Mouse (Mus musculus) G1E-ER4 (cell line): ENCODE measurements around the gene Abhd13. TPM values are rescaled to one million over a fixed set of nuclear protein-coding genes. Genes with fewer than 3 reads are reported as not detected.

ENCODE experiments used
- GATA1 ChIP-seq: IDR thresholded peaks from one replicate; pipeline ENCODE4 v1.8.0; 2012; ENCODE audit warnings: low read length, inconsistent platforms
- polyA plus RNA-seq: library from polyadenylated mRNA; stranded (reverse); fragments of >175 nt; gene quantifications from 2 replicates; pipeline ENCODE4 v1.2.3, GENCODE M21; 2012

The Abhd13 gene
- polyA plus RNA-seq, 1 experiment = 1.5 TPM

DNA sequence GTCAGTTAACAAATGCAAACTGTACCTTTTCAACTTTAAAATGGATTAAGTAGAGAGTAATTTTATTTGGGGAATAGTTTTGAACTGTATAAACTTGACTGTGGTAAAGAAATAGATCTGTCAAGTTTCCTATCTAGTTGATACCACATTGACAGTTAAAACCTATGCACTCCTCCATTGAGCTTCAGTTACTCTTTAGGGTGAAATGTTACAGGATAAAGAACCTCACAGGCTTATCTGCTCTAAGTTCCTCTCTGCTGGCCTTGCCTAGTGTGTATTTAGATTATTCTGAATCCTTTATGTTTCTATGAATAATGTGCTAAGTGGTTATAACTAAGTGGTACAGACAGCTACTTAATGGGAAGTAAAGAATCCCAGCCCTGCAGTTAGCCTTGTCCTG, 2.7 kb downstream of the Abhd13 start:
- TF ChIP-seq GATA1 = no peak

DNA sequence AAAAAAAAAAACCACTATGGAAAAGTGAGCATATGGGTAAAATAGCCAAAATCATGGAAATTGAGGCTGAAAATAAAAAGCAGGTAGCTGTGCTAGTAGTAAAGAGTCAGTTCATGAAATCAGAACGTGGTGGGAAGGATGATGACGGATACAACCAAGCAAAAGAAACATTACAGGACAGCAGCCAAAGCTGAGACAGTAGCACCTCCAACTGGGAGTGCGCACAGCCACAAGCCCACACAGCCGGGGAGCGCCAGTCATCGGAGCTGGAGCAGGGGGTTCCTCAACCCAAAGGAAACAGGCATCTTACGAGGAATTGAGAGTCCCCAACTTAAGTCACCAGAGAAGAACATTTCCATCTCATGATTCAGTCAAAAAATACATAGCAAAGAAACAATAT, 26.6 kb downstream of the Abhd13 start:
- TF ChIP-seq GATA1 = no peak

DNA sequence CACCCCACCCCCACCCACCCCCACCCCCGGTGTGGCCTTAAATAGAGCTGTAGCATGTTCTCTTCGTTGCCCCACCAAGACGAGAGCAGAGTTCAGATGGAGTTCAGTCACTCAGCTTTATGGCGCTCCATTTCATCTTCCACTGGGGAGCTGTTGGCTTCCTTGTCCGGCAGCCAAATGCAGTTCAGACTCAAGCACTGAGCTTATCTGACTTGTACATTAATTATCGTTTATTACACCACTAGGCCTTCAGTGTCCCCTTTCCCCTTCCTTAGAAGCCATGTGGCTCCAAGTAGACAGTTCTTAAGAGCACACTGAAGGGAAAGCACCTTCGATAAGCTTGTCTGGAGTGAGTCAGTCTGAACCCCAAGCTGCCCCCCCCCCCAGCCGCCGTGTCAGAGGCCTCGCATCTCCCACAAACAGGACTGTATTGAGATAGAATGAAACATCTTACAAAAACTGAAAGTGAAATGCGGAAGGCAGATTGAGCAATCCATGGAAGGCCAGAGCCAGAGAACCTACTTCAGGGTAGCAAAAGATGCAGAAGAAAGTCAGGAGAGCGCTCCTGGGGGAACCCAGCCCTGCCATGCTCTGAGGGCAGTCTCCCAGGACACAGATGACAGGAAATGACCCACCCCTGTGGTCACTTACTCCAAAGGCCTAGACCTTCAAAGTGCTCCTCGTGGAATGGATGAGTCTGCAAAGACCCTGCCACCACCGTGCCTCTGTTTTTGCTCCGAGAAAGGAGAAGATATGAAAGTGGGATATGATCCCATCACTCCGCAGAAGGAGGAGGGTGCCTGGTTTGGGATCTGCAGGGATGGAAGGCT, 28.9 kb downstream of the Abhd13 start, which contains the start of gene Tnfsf13b:
TSS of gene Tnfsf13b (plus strand) at position 312 of the 830 bp plus-strand sequence.
- TF ChIP-seq GATA1 = no peak

DNA sequence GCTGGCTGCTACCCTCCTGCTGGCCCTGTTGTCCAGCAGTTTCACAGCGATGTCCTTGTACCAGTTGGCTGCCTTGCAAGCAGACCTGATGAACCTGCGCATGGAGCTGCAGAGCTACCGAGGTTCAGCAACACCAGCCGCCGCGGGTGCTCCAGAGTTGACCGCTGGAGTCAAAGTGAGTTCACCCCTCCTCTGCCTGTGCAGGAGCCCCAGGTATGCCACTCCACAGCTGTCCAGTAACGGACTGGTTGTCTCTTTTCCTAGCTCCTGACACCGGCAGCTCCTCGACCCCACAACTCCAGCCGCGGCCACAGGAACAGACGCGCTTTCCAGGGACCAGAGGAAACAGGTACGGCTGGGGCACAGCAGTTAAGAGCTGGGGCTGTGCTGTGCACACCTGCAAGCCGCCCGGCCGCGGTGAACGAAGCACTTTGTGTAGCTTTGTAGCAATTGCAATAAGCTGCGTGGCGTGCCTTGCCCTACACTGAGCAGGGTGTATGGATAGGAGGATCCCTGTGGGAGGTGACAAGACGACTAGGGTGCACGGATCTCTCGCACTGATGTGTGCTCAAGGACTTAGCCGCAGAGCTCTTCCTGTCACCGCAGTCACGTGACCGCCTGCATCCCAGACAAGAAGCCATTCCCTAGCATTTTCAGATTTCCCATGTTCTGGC, 29.6 kb downstream of the Abhd13 start:
- no peak for TF ChIP-seq GATA1

DNA sequence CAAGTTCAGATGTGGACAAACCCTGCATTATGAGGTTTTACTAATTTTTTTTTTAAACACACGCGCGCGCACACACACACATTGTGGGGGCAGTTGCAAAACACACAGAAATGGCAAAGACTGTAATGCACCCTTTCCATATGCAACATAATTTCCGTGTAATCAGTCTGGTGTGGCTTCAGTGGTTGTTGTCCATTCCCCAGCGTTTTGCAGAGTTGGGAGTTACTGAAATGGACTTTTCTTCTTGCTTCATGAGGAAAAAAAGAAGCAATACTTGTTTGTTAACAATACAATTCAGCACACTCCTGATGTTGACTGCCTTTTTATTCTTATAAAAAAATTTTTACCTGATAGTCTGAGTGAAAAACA, 30.1 kb downstream of the Abhd13 start:
- no peak for TF ChIP-seq GATA1

DNA sequence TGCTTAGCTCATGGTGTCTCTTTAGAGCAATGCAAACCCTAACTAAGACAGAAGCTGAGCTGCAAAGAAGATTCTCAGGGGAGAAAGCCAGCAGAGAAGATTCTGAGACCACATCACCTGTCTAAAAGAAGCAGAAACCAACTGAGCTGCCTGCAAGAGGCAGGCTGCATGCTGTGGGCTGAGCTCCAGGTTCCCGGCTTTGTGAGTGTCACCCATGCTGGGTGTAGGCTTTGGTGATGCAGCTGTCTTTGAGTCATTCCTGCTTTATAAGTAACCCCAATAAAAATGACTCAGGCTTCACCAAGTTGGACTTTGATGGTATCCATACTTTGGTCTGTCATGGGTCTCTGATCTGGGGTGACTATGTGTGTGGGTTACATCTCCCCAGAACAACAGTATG, 38.7 kb downstream of the Abhd13 start:
- no peak for TF ChIP-seq GATA1

DNA sequence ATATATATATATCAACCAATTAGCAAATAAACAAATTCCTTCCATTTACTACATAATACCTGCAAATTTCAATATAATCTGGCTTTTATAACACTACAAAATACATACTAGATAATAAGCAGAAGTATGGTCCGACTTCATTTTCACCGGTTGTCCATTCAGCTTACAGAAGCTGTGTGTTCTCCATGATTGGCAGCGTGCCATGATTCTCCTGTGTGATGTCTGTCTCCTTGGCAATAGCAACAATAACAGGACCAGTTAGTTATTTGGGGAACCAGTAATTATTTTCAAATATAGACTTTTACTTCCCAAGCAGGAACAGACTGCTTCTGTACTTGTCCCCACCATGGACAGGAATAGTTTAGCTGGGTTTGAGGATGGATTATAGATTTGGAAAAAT, 39.7 kb downstream of the Abhd13 start:
- TF ChIP-seq GATA1 = no peak

DNA sequence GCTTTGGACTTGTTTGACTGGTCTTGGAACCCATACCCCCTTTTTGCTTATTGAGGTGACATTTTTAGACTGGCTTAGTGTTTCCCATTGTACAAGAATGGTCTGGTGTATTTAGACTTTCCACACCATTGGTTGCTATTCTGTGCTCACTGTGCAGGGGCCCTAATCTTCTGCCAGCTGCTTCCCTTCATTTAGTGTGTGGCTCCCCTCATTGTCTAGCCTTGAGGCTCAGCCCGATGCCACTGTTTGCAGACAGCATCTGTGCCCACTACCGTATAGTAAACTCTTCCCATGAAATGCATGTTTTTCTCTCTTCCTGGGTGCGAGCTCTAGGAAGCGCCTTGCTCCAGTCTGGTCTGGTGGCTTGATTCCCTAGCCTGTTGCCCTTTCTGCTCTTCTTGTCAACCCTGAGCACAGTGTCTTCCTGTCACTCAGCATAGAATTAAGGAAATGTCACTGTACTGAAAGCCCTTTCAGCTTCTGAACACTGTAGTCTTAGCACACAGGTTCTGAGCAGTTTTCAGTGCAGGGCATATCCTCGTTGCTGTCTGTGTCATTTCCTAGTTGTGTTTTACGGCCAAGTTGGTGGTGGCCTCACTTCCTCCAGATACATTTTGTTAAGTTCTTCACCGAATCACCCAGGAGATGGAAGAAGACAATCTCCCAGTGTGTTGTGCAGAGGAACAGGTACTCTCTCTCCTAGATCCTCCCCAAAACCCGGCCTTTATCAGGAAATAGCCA, 53.0 kb downstream of the Abhd13 start:
- no peak for TF ChIP-seq GATA1

DNA sequence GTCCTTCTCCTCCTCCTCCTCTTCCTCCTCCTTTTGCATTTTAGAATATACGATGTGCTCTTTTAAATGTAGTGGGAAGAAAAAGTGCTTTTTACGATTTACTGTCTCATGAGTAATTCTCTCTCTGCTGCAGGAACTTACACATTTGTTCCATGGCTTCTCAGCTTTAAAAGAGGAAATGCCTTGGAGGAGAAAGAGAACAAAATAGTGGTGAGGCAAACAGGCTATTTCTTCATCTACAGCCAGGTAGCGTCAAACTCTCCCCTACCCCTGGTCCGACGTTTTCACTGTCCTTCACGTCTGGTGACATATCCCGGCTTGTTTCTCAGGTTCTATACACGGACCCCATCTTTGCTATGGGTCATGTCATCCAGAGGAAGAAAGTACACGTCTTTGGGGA, 53.7 kb downstream of the Abhd13 start:
- TF ChIP-seq GATA1 = no peak

DNA sequence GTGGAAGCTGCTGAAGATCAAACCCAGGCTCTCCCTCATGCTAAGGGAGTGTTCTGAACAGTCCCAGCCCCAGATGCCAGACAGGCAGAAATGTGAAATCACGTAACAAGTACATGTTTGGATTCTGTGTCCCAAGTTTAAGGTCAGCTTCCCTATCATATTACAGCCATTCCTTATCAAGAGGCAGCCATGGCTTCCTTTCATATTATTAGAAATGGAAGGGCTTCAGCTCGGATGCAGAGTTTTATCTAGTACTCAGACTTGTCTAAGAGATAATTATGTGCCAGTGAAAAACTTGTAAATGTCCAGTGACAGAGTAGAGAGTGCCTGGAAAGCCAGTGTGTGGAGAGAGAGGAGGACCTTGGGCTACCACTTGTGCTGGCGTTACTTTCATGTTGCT, 63.4 kb downstream of the Abhd13 start:
- no peak for TF ChIP-seq GATA1

Other genes starting within 250 kb of the Abhd13 start
- not detected in 2 replicates for gene Fam155a, start 206.5 kb upstream of the Abhd13 start, polyA plus RNA-seq
- gene Gm10217, start 113.5 kb upstream of the Abhd13 start, polyA plus RNA-seq = not detected in 2 replicates
- gene Lig4, start within 50 bp of the Abhd13 start, polyA plus RNA-seq = 0.29 and 0.45 TPM in 2 replicates
- gene Tnfsf13b, start 28.8 kb downstream of the Abhd13 start, polyA plus RNA-seq = 0.03 TPM in 1 of 2 replicates, not detected in the other
- 0.03 and 0.04 TPM in 2 replicates for gene Myo16, start 176.2 kb downstream of the Abhd13 start, polyA plus RNA-seq